Mouse (Mus musculus): ENCODE results near the gene Gm6358. TPM values are rescaled to one million over a fixed set of nuclear protein-coding genes. Genes with fewer than 3 reads are reported as not detected.
"Not testable (repeated sequence)": the region's sequence is repeated elsewhere in the genome, so short reads cannot be mapped to it uniquely, and the experiment has no call there.

Gene Gm6358
- total RNA-seq (2021), result not detected
- long read RNA-seq, experiment 1, result 0 reads
- long read RNA-seq, experiment 2, result 0 reads

DNA sequence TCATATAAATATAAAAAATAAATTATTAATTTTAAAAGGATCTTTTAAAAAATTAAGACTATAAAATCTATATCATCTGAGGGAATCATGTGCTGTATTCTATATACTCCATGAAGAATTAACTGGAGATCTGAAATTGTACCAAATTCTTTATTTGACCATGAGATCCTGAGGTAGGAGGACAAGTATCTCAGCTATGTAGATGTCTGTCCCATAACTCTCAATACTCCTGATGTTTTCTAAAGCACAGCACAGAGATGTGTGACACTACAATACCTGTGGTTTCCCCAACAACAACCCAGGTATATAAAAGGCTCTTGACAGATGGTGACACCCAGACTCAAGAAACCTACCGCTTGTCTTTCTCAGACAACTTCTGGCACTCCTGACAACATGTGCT is at the start of gene Gm6358:
Gene Gm6358 (plus strand): TSS at position 301 of the 400 bp plus-strand sequence.
- DNase-seq (ENCODE audit: low spot score in 2 of 2), result no peak

DNA sequence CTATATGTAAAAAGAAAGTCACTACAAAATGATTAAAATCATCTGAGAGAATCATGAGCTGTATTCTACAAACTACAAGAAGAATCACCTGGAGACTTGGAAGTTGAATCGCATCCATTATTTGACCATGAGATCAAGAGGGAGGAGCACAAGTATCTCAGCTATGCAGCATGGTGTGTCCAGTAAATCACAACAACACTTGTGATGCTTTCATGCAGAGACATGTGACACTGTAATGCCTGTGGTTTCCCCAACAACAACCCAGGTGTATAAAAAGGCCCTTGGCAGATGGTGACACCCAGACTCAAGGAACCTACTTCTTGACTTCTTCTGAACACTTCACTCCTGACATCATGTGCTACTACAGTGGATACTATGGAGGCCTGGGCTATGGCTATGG is 10.1 kb downstream of the Gm6358 start, which contains the start of gene Gm10061:
Gene Gm10061 (plus strand): TSS at position 301 of the 400 bp plus-strand sequence.
- DNase-seq (ENCODE audit: low spot score in 2 of 2), result no peak

DNA sequence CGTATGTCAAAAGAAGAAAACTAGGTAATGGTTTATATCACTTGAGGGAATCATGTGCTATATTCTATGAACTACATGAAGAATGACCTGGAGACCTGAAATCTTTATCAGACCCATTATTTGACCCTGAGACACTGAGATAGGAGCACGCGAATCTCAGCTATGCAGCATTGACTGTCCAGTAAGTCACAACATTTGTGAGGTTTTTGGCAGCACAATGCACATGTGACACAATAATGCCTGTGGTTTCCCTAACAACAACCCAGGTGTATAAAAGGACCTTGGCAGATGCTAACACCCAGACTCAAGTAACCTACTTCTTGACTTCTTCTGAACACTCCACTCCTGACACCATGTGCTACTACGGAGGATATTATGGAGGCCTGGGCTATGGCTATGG is 17.0 kb downstream of the Gm6358 start, which contains the start of gene Gm9789:
Gene Gm9789 (plus strand): TSS at position 301 of the 400 bp plus-strand sequence.
- no peak for DNase-seq (ENCODE audit: low spot score in 2 of 2)

DNA sequence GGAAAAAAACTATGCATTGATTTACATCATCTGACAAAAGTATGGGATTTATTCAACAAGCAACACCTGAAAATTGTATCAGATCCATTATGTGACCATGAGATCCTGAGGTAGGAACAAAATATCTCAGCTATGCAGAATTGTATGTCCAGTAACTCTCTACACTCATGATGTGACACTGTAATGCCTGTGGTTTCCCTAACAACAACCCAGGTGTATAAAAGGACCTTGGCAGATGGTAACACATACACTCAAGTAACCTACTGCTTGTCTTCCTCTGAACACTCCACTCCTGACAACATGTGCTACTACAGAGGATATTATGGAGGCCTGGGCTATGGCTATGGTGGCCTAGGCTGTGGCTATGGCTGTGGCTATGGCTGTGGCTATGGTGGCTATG is 28.5 kb downstream of the Gm6358 start, which contains the start of gene Gm7735:
Gene Gm7735 (plus strand): TSS at position 301 of the 400 bp plus-strand sequence.
- DNase-seq (ENCODE audit: low spot score in 2 of 2), result not testable (repeated sequence)

DNA sequence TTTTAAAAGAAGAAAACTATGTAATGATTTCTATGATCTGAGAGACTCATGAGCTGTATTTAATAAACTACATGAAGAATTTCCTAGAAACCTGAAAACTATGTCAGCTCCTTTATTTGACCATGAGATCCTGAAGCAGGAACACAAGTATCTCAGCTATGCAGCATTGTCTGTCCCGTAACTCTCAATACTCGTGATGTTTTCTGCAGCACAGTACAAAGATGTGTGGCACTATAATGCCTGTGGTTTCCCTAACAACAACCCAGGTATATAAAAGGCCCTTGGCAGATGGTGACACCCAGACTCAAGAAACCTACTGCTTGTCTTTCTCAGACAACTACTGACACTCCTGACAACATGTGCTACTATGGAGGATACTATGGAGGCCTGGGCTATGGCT is 33.8 kb downstream of the Gm6358 start, which contains the start of gene 1110057P08Rik:
Gene 1110057P08Rik (plus strand): TSS at position 301 of the 400 bp plus-strand sequence.
- no peak for DNase-seq (ENCODE audit: low spot score in 2 of 2)

DNA sequence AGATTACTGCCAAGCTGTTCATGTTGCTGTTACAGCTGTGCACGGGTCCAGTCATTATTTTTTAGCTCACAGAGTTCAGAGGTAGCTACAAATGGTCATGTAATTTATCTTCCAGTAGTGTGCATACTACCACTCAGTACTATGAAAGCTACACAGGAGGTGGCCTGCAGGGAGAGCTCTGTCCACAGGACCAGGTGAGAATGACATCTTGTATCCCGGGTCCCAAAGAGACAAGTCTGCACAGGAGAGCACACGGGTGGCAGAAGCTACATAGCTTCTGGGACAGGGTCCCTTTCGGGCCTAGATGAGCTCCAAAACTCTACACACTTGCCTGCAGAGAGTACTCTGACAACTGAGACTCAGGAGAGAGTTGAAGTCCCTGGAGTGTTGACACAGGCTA is 48.0 kb downstream of the Gm6358 start:
- no peak for DNase-seq (ENCODE audit: low spot score in 2 of 2)

Other genes with a start within 250 kb of the Gm6358 start
- gene Krtap19-5, start 244.4 kb upstream of the Gm6358 start, total RNA-seq (2021), result not detected
- not detected for gene Krtap19-9b, start 208.6 kb upstream of the Gm6358 start, total RNA-seq (2021)
- not detected for gene Krtap16-3, start 178.0 kb upstream of the Gm6358 start, total RNA-seq (2021)
- not detected for gene Krtap22-2, start 130.1 kb upstream of the Gm6358 start, total RNA-seq (2021)
- not detected for gene Gm10229, start 125.6 kb upstream of the Gm6358 start, total RNA-seq (2021)
- gene Krtap6-1, start 109.2 kb upstream of the Gm6358 start, total RNA-seq (2021), result not detected
- not detected for gene Gm10228, start 99.4 kb upstream of the Gm6358 start, total RNA-seq (2021)
- not detected for gene Krtap6-5, start 93.0 kb upstream of the Gm6358 start, total RNA-seq (2021)
- gene 1110025L11Rik, start 76.8 kb upstream of the Gm6358 start, total RNA-seq (2021), result not detected
- not detected for gene Krtap6-3, start 56.8 kb upstream of the Gm6358 start, total RNA-seq (2021)
- not detected for gene Gm10061, start 10.2 kb downstream of the Gm6358 start, total RNA-seq (2021)
- not detected for gene Gm9789, start 17.1 kb downstream of the Gm6358 start, total RNA-seq (2021)
- not detected for gene Gm7735, start 28.6 kb downstream of the Gm6358 start, total RNA-seq (2021)
- gene 1110057P08Rik, start 33.9 kb downstream of the Gm6358 start, total RNA-seq (2021), result not detected
- gene Krtap20-2, start 65.0 kb downstream of the Gm6358 start, total RNA-seq (2021), result not detected

Measured in gastrocnemius, postnatal 4 days (tissue).